Mouse (Mus musculus) stomach, embryonic 16.5 days (tissue): ENCODE measurements around the gene Cdcp2. TPM values are rescaled to one million over a fixed set of nuclear protein-coding genes. Genes with fewer than 3 reads are reported as not detected.

Source experiments
- ATAC-seq: fragments of 200-750 bp; cut with Nextera tagmentation; 2 replicates; pipeline ENCODE4 v1.8.0; 2017; ENCODE audit warnings: moderate number of reproducible peaks, moderate TSS enrichment; ENCODE audit not compliant: insufficient read depth, low FRiP score
- H3K27ac ChIP-seq: fragments of 300-500 bp; sonication (generic); 2 replicates; pipeline ENCODE4 v1.5.1; 2014; ENCODE audit warnings: low read length
- H3K27me3 ChIP-seq: fragments of 300-500 bp; sonication (generic); 2 replicates; pipeline ENCODE4 v1.6.1; 2014; ENCODE audit warnings: low read length, control low read depth, mixed read lengths; ENCODE audit not compliant: control insufficient read depth, insufficient read depth
- H3K36me3 ChIP-seq: fragments of 300-500 bp; sonication (generic); 2 replicates; pipeline ENCODE4 v1.6.1; 2014; ENCODE audit warnings: low read length; ENCODE audit not compliant: control insufficient read depth, insufficient read depth
- H3K4me1 ChIP-seq: fragments of 300-500 bp; sonication (generic); 2 replicates; pipeline ENCODE4 v1.6.1; 2014; ENCODE audit warnings: low read length, control low read depth, mixed read lengths; ENCODE audit not compliant: control insufficient read depth, insufficient read depth
- H3K4me2 ChIP-seq: fragments of 300-500 bp; sonication (generic); 2 replicates; pipeline ENCODE4 v1.6.1; 2014; ENCODE audit warnings: low read depth, low read length, mixed read lengths
- H3K4me3 ChIP-seq: fragments of 300-500 bp; sonication (generic); replicated peaks from 2 replicates; pipeline ENCODE4 v1.5.1; 2014; ENCODE audit warnings: mild to moderate bottlenecking, low read length
- H3K9ac ChIP-seq: fragments of 300-500 bp; sonication (generic); 2 replicates; pipeline ENCODE4 v1.6.1; 2014; ENCODE audit warnings: low read length
- H3K9me3 ChIP-seq: fragments of 300-500 bp; sonication (generic); replicated peaks from 2 replicates; pipeline ENCODE4 v1.6.1; 2016; ENCODE audit warnings: low read length, control low read depth; ENCODE audit not compliant: control insufficient read depth
- WGBS: fragments of 180-500 bp; shearing (Covaris S2); extraction: QIAGEN DNeasy Blood & Tissue Kit; methylation state at CpG from one replicate; pipeline ENCODE4 v1.1.7; 2014; 5-methylcytosine and 5-hydroxymethylcytosine counted together
- polyA plus RNA-seq: library from polyadenylated mRNA; unstranded; fragments of >200 nt; fragmentation: Nextera tagmentation; extraction: Ambion mirVana; gene quantifications from 2 replicates; pipeline ENCODE4 v1.2.1, GENCODE M21; 2015

The Cdcp2 gene
- polyA plus RNA-seq, 1 experiment from 2014 or later = not detected

GRCm38 (mm10) chr4:107159166-107159773, 62.6 kb downstream of the Cdcp2 start:
- no peak overlapping the region for H3K4me3 ChIP-seq
- H3K9ac ChIP-seq = no peak overlapping the region
- H3K4me1 ChIP-seq = peaks cover 3% of the 10 kb centered on the region; the same call in 1 of the 2 replicates
- no peak overlapping the region for H3K4me2 ChIP-seq
- H3K27me3 ChIP-seq = no peaks in the 10 kb centered on the region
- H3K36me3 ChIP-seq = no peaks in the 10 kb centered on the region; the same call in 1 of the 2 replicates
- WGBS = 81% methylated on average over 11 of the region's 11 CpGs
- H3K27ac ChIP-seq = no peak overlapping the region
- no peaks in the 10 kb centered on the region for H3K9me3 ChIP-seq
- no peak for ATAC-seq

- ATAC-seq = no peak
- peaks cover 3% of the 10 kb centered on the region; the same call in 1 of the 2 replicates for H3K4me1 ChIP-seq
- no peaks in the 10 kb centered on the region; the same call in 1 of the 2 replicates for H3K36me3 ChIP-seq
- H3K27me3 ChIP-seq = no peaks in the 10 kb centered on the region
- no peak overlapping the region for H3K9ac ChIP-seq
- H3K27ac ChIP-seq = no peak overlapping the region
- WGBS = 92% methylated on average over 8 of the region's 8 CpGs
- H3K4me2 ChIP-seq = no peak overlapping the region
- H3K4me3 ChIP-seq = no peak overlapping the region
- H3K9me3 ChIP-seq = no peaks in the 10 kb centered on the region
These were observed 63.5 kb downstream of the Cdcp2 start for GRCm38 (mm10) chr4:107160181-107160580.

Other genes with a start within 250 kb of the Cdcp2 start
- gene Ssbp3, start 186.2 kb upstream of the Cdcp2 start, polyA plus RNA-seq = 48.4 and 52.8 TPM in 2 replicates
- 88.2 and 91.8 TPM in 2 replicates for gene Mrpl37, start 30.0 kb upstream of the Cdcp2 start, polyA plus RNA-seq
- 7.5 and 9.3 TPM in 2 replicates for gene Cyb5rl, start 29.9 kb upstream of the Cdcp2 start, polyA plus RNA-seq
- 442 and 466 TPM in 2 replicates for gene Tmem59, start 81.5 kb downstream of the Cdcp2 start, polyA plus RNA-seq
- gene Tceanc2, start 82.2 kb downstream of the Cdcp2 start, polyA plus RNA-seq = 17.9 and 25.2 TPM in 2 replicates
- not detected in 2 replicates for gene Ldlrad1, start 112.3 kb downstream of the Cdcp2 start, polyA plus RNA-seq
- gene Lrrc42, start 156.6 kb downstream of the Cdcp2 start, polyA plus RNA-seq = 52.7 TPM in 2 replicates
- gene Hspb11, start 156.7 kb downstream of the Cdcp2 start, polyA plus RNA-seq = 28.1 and 39.1 TPM in 2 replicates
- gene Dio1, start 210.3 kb downstream of the Cdcp2 start, polyA plus RNA-seq = 0.39 and 0.80 TPM in 2 replicates
- 58.6 and 58.9 TPM in 2 replicates for gene Yipf1, start 217.5 kb downstream of the Cdcp2 start, polyA plus RNA-seq